Mouse (Mus musculus): ENCODE measurements around the gene Muc5ac. TPM values are rescaled to one million over a fixed set of nuclear protein-coding genes. Genes with fewer than 3 reads are reported as not detected.
"Not testable (repeated sequence)": the region's sequence is repeated elsewhere in the genome, so short reads cannot be mapped to it uniquely, and the experiment has no call there.

Muc5ac gene
- total and polyA plus RNA-seq, 2 experiments from 2014 or later = not detected

DNA sequence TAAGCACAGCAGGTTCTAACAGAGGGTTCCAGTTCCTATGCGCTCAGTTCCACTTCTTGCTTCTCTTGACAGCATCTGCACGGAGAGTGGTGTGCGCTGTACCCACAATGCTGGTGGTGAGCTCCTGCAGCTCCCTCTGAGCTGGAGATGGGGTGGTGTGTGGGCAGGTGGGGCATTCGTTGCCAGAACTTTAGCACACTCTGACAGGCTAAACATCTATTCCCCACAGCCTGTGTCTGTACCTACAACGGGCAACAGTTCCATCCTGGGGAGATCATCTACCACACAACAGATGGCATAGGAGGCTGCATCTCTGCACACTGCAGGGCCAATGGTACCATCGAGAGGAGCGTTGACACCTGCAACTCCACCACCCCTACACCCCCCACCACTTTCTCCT is 16.6 kb downstream of the Muc5ac start:
- ATAC-seq (ENCODE audit: low FRiP score) = no peak
- Histone ChIP-seq H3K27me3 (ENCODE audit: insufficient read depth, low read length) (no peaks in the 10 kb centered on the region), H3K9me3 (ENCODE audit: low read length) (no peaks in the 10 kb centered on the region), H3K27ac (ENCODE audit: low read depth, low read length) (no peak overlapping the region), H3K9ac (replicated peaks; ENCODE audit: low read length, poor library complexity, severe bottlenecking) (no peak overlapping the region), H3K36me3 (ENCODE audit: insufficient read depth, low read length) (no peaks in the 10 kb centered on the region), H3K4me2 (ENCODE audit: low read depth, low read length, poor library complexity, severe bottlenecking) (no peak overlapping the region), H3K4me3 (ENCODE audit: low read depth, low read length) (no peak overlapping the region), H3K4me1 (ENCODE audit: insufficient read depth, low read length) (no peaks in the 10 kb centered on the region)
- 88% methylated on average over 7 of the region's 7 CpGs for WGBS
- TF ChIP-seq CTCF (IDR thresholded peaks at IDR 0.05) = no peak
- no peak for DNase-seq (ENCODE audit: low spot score)

DNA sequence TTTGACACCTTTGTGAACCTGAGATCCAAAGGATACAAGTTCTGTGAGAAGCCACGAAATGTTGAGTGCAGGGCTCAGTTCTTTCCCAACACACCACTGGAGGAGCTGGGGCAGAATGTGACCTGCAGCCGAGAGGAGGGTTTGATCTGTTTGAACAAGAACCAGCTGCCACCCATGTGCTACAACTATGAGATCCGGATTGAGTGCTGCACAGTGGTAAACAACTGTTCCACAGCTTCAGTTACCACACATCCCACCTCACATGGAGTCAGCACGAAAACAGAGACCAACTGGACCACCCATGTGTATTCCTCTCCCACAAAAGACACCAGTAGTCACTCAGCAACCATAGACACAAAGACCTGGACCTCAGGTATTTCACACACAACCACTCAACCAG is 19.1 kb downstream of the Muc5ac start:
- not testable (repeated sequence) for H3K4me1 ChIP-seq (ENCODE audit: insufficient read depth, low read length); ATAC-seq (ENCODE audit: low FRiP score); H3K9me3 ChIP-seq (ENCODE audit: low read length); H3K9ac ChIP-seq (replicated peaks; ENCODE audit: low read length, poor library complexity, severe bottlenecking); H3K27me3 ChIP-seq (ENCODE audit: insufficient read depth, low read length); DNase-seq (ENCODE audit: low spot score); H3K36me3 ChIP-seq (ENCODE audit: insufficient read depth, low read length); H3K4me3 ChIP-seq (ENCODE audit: low read depth, low read length); H3K4me2 ChIP-seq (ENCODE audit: low read depth, low read length, poor library complexity, severe bottlenecking); H3K27ac ChIP-seq (ENCODE audit: low read depth, low read length)
- no CpG with 5 or more reads among the region's 4 CpGs for WGBS

- no CpG with 5 or more reads among the region's 4 CpGs for WGBS
- ATAC-seq (ENCODE audit: low FRiP score) = not testable (repeated sequence)
Measured at GRCm38 (mm10) chr7:141809933-141810332, 21.2 kb downstream of the Muc5ac start.

DNA sequence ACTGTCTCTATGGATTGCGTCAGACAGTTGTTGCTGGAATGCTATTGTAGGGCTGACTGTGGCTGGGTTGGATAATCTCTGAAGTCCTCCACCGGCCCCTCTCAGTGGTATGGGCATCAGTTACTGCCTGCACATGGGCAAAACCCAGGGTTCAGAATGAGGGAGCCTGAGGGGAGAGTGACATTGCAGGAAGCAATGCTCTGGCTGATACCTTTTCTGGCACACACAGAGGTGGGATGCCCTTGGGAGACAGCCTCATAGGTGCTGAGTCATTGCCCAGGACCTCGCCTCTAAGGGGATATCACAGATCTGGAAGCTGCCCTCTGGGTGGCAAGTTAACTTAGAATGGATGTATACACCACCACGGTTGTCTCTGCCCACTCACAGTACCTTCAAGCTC is 24.5 kb downstream of the Muc5ac start:
- Histone ChIP-seq H3K27me3 (ENCODE audit: insufficient read depth, low read length) (no peaks in the 10 kb centered on the region), H3K36me3 (ENCODE audit: insufficient read depth, low read length) (no peaks in the 10 kb centered on the region), H3K4me2 (ENCODE audit: low read depth, low read length, poor library complexity, severe bottlenecking) (no peak overlapping the region), H3K4me3 (ENCODE audit: low read depth, low read length) (no peak overlapping the region), H3K4me1 (ENCODE audit: insufficient read depth, low read length) (no peaks in the 10 kb centered on the region), H3K9me3 (ENCODE audit: low read length) (no peaks in the 10 kb centered on the region), H3K9ac (replicated peaks; ENCODE audit: low read length, poor library complexity, severe bottlenecking) (no peak overlapping the region), H3K27ac (ENCODE audit: low read depth, low read length) (no peak overlapping the region)
- no peak for TF ChIP-seq CTCF (IDR thresholded peaks at IDR 0.05)
- DNase-seq (ENCODE audit: low spot score) (no peak), ATAC-seq (ENCODE audit: low FRiP score) (no peak)
- 78% methylated on average over 4 of the region's 4 CpGs for WGBS

More at GRCm38 (mm10) chr7:141809933-141810332, 21.2 kb downstream of the Muc5ac start:
- not testable (repeated sequence) for H3K4me1 ChIP-seq (ENCODE audit: insufficient read depth, low read length); H3K4me3 ChIP-seq (ENCODE audit: low read depth, low read length); H3K9ac ChIP-seq (replicated peaks; ENCODE audit: low read length, poor library complexity, severe bottlenecking); H3K9me3 ChIP-seq (ENCODE audit: low read length); H3K36me3 ChIP-seq (ENCODE audit: insufficient read depth, low read length); H3K4me2 ChIP-seq (ENCODE audit: low read depth, low read length, poor library complexity, severe bottlenecking); DNase-seq (ENCODE audit: low spot score); H3K27me3 ChIP-seq (ENCODE audit: insufficient read depth, low read length); H3K27ac ChIP-seq (ENCODE audit: low read depth, low read length)

DNA sequence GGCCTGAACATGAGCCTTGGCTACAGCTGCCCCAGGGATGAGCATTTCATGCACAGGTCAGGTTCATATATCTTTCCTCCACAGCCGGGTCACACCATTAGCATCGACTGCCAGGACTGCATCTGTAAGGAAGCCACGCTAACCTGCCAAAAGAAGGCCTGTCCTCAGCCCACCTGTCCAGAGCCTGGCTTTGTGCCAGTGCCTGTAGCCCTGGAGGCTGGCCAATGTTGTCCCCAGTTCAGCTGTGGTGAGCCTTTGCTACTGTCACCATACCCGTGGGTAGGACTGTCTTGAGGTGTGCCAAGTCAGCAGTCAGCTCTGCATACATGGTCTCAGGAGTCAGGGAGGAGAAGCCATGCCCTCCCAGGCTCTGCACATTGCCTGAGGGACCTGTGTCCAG is 26.6 kb downstream of the Muc5ac start:
- Histone ChIP-seq H3K4me2 (ENCODE audit: low read depth, low read length, poor library complexity, severe bottlenecking) (no peak overlapping the region), H3K9ac (replicated peaks; ENCODE audit: low read length, poor library complexity, severe bottlenecking) (no peak overlapping the region)
- 79% methylated on average over 4 of the region's 4 CpGs for WGBS

GRCm38 (mm10) chr7:141817355-141818075 is 28.7 kb downstream of the Muc5ac start:
- no peaks in the 10 kb centered on the region for H3K36me3 ChIP-seq (ENCODE audit: insufficient read depth, low read length)
- TF ChIP-seq CTCF (IDR thresholded peaks at IDR 0.05) = no peak
- no peaks in the 10 kb centered on the region for H3K9me3 ChIP-seq (ENCODE audit: low read length)
- no peak overlapping the region for H3K4me2 ChIP-seq (ENCODE audit: low read depth, low read length, poor library complexity, severe bottlenecking)
- no peaks in the 10 kb centered on the region for H3K4me1 ChIP-seq (ENCODE audit: insufficient read depth, low read length)
- H3K27ac ChIP-seq (ENCODE audit: low read depth, low read length) = no peak overlapping the region
- no peaks in the 10 kb centered on the region for H3K27me3 ChIP-seq (ENCODE audit: insufficient read depth, low read length)
- ATAC-seq (ENCODE audit: low FRiP score) = no peak
- no peak overlapping the region for H3K9ac ChIP-seq (replicated peaks; ENCODE audit: low read length, poor library complexity, severe bottlenecking)
- WGBS = 61% methylated on average over 11 of the region's 11 CpGs
- no peak overlapping the region for H3K4me3 ChIP-seq (ENCODE audit: low read depth, low read length)
- DNase-seq (ENCODE audit: low spot score) = peak; percentile 53

More for the DNA sequence above, 26.6 kb downstream of the Muc5ac start:
- H3K9me3 ChIP-seq (ENCODE audit: low read length) = no peaks in the 10 kb centered on the region
- no peak overlapping the region for H3K4me3 ChIP-seq (ENCODE audit: low read depth, low read length)
- H3K27me3 ChIP-seq (ENCODE audit: insufficient read depth, low read length) = no peaks in the 10 kb centered on the region
- ATAC-seq (ENCODE audit: low FRiP score) = no peak
- TF ChIP-seq CTCF (IDR thresholded peaks at IDR 0.05) = no peak
- H3K27ac ChIP-seq (ENCODE audit: low read depth, low read length) = no peak overlapping the region
- DNase-seq (ENCODE audit: low spot score) = no peak
- H3K4me1 ChIP-seq (ENCODE audit: insufficient read depth, low read length) = no peaks in the 10 kb centered on the region
- no peaks in the 10 kb centered on the region for H3K36me3 ChIP-seq (ENCODE audit: insufficient read depth, low read length)
